Mouse (Mus musculus) kidney, embryonic 15.5 days (tissue): Measurements from ENCODE around the gene Layn. TPM values are rescaled to one million over a fixed set of nuclear protein-coding genes. Genes with fewer than 3 reads are reported as not detected.

Experiments
- ATAC-seq: fragments of 200-750 bp; cut with Nextera tagmentation; replicated peaks from 2 replicates; pipeline ENCODE4 v1.8.0; 2017; ENCODE audit warnings: moderate TSS enrichment; ENCODE audit not compliant: low FRiP score
- H3K27ac ChIP-seq: fragments of 300-500 bp; sonication (generic); 2 replicates; pipeline ENCODE4 v1.5.1; 2015; ENCODE audit warnings: mild to moderate bottlenecking, inconsistent platforms
- H3K27me3 ChIP-seq: fragments of 300-500 bp; sonication (generic); 2 replicates; pipeline ENCODE4 v1.6.1; 2015; ENCODE audit warnings: inconsistent platforms
- H3K36me3 ChIP-seq: fragments of 300-500 bp; sonication (generic); 2 replicates; pipeline ENCODE4 v1.6.1; 2015; ENCODE audit warnings: inconsistent platforms
- H3K4me1 ChIP-seq: fragments of 300-500 bp; sonication (generic); 2 replicates; pipeline ENCODE4 v1.6.1; 2015; ENCODE audit warnings: inconsistent platforms
- H3K4me2 ChIP-seq: fragments of 300-500 bp; sonication (generic); 2 replicates; pipeline ENCODE4 v1.6.1; 2015; ENCODE audit warnings: moderate library complexity, mild to moderate bottlenecking, inconsistent platforms
- H3K4me3 ChIP-seq: fragments of 300-500 bp; sonication (generic); replicated peaks from 2 replicates; pipeline ENCODE4 v1.5.1; 2015; ENCODE audit warnings: mild to moderate bottlenecking, inconsistent platforms
- H3K9ac ChIP-seq: fragments of 300-500 bp; sonication (generic); 2 replicates; pipeline ENCODE4 v1.6.1; 2015; ENCODE audit warnings: mild to moderate bottlenecking, inconsistent platforms
- H3K9me3 ChIP-seq: fragments of 300-500 bp; sonication (generic); replicated peaks from 2 replicates; pipeline ENCODE4 v1.6.1; 2016; ENCODE audit warnings: inconsistent platforms
- WGBS: fragments of 180-500 bp; shearing (Covaris S2); methylation state at CpG from one replicate; pipeline ENCODE4 v1.1.7; 2015; ENCODE audit warnings: mixed read lengths; 5-methylcytosine and 5-hydroxymethylcytosine counted together
- polyA plus RNA-seq: library from polyadenylated mRNA; unstranded; fragments of >200 nt; fragmentation: Nextera tagmentation; extraction: Ambion mirVana; gene quantifications from 2 replicates; pipeline ENCODE4 v1.2.1, GENCODE M21; 2015

Layn gene
- 7.5 and 8.1 TPM in 2 replicates for polyA plus RNA-seq

DNA sequence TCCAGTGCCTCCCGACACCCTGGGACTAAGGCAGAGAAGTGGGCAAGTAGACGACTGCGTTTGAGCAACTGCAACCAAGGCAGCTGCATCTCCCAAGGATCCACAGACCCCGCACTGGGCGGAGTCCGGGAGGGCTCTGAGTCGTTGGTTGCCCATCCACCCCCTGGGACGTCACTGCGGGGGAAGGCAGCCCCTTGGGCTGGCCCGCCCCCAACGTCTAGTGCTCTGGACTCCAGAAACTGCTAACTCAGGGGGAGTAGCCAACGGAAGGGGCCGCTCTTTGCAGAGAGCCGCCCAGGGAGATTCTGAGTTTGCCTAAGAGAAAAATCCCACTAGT lies at the start of gene Layn:
TSS of gene Layn (minus strand) at position 116 of the 337 bp plus-strand sequence.
- H3K36me3 ChIP-seq = no peaks in the 10 kb centered on the region
- peak within 1 kb of the TSS; percentile 88 for H3K4me2 ChIP-seq
- peaks cover 14% of the 10 kb centered on the region for H3K4me1 ChIP-seq
- no peaks in the 10 kb centered on the region for H3K27me3 ChIP-seq
- H3K9ac ChIP-seq = peak within 1 kb of the TSS; percentile 50
- WGBS = under 1% methylated on average over 14 of the region's 14 CpGs
- H3K9me3 ChIP-seq = no peaks in the 10 kb centered on the region
- peak within 1 kb of the TSS; percentile 57 for H3K4me3 ChIP-seq
- peak within 1 kb of the TSS; percentile 69 for H3K27ac ChIP-seq
- peak; percentile 98 for ATAC-seq

GRCm38 (mm10) chr9:51114767-51115166 lies 37.9 kb upstream of the Layn start:
- Histone ChIP-seq H3K9ac (no peak overlapping the region), H3K4me2 (no peak overlapping the region), H3K27ac (no peak overlapping the region), H3K4me3 (no peak overlapping the region), H3K9me3 (no peaks in the 10 kb centered on the region), H3K4me1 (no peaks in the 10 kb centered on the region), H3K27me3 (no peaks in the 10 kb centered on the region), H3K36me3 (no peaks in the 10 kb centered on the region)
- 80% methylated on average over 4 of the region's 4 CpGs for WGBS
- no peak for ATAC-seq

DNA sequence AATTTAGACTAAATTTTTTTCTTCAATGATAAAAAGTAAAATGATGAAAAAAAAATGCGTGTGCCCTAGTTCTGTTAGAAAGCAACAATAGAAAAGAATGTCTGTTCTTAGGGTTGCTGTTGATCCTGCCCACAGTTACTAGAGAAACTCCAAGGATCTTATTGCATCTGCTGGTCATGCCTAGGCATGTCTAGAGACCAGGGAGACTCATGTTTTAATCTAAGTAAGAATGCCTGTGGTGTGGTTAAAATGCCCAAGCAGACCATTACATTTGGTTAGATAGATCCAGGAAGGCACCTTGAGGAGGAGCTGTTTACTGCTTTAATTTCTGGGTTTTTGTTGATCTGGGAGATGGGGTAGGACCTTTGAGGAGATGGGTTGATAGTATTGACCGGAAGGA lies 28.9 kb upstream of the Layn start:
- Histone ChIP-seq H3K4me3 (no peak overlapping the region), H3K4me2 (no peak overlapping the region), H3K27ac (no peak overlapping the region), H3K4me1 (peaks cover 25% of the 10 kb centered on the region), H3K9ac (no peak overlapping the region), H3K36me3 (no peaks in the 10 kb centered on the region), H3K9me3 (no peaks in the 10 kb centered on the region), H3K27me3 (0 out of 2 replicates have a peak, but pooled peaks cover 8% of the 10 kb centered on the region)
- ATAC-seq = no peak
- 72% methylated on average over 2 of the region's 2 CpGs for WGBS

- no peaks in the 10 kb centered on the region for H3K36me3 ChIP-seq
- peak overlapping the region; percentile 55 for H3K9ac ChIP-seq
- peak overlapping the region; percentile 41; the same call in 1 of the 2 replicates for H3K27ac ChIP-seq
- peaks cover 25% of the 10 kb centered on the region for H3K4me1 ChIP-seq
- peak overlapping the region; percentile 100 for H3K4me2 ChIP-seq
- peak overlapping the region; percentile 62 for H3K4me3 ChIP-seq
- H3K9me3 ChIP-seq = no peaks in the 10 kb centered on the region
- ATAC-seq = peak; percentile 86
- H3K27me3 ChIP-seq = peaks cover 14% of the 10 kb centered on the region; the same call in 1 of the 2 replicates
- WGBS = 10% methylated on average over 30 of the region's 30 CpGs
Measured at GRCm38 (mm10) chr9:51103808-51104514, 27.1 kb upstream of the Layn start.

GRCm38 (mm10) chr9:51102963-51103807 lies 26.3 kb upstream of the Layn start:
- ATAC-seq = peak; percentile 72
- Histone ChIP-seq H3K9ac (peak overlapping the region; percentile 55), H3K4me1 (peaks cover 25% of the 10 kb centered on the region), H3K4me2 (peak overlapping the region; percentile 100), H3K36me3 (no peaks in the 10 kb centered on the region), H3K9me3 (no peaks in the 10 kb centered on the region), H3K4me3 (peak overlapping the region; percentile 62), H3K27ac (peak overlapping the region; percentile 41; the same call in 1 of the 2 replicates), H3K27me3 (peaks cover 14% of the 10 kb centered on the region; the same call in 1 of the 2 replicates)
- WGBS = 2% methylated on average over 44 of the region's 44 CpGs

DNA sequence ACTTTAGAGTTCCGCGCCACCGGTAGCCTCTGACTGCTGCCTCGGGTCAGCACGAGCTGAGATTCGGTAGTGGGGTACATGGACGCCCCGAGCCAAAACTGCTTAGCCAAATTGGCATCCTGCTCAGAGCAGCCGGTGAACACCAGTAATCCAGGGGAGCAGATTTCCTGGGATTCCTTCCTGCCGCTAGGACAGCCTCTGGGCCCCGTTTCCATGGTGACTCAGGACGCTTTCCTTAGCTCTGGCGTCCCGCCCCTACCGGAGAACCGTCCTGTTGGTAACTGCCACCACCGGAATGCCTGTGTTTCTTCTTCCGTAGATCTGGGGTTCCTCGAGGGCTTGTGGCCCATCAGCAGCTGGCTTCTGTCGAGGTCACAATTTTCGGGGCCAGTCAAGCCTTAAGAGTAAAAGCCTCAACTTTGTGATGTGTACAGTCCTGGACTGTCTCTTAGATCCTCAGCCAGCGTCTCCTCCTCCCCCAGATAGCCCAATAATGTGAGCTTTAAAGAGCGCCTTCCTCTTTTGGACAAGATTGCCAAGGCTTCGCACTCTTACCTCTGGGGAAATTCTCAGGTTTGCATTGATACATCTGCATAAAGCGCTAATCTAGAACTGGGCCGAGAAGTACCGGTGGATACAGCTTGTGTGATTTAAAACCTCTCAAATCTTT lies 25.0 kb upstream of the Layn start, which contains the start of gene 4833427G06Rik:
TSS of gene 4833427G06Rik (minus strand) at position 323 of the 670 bp plus-strand sequence.
- Histone ChIP-seq H3K4me3 (peak within 1 kb of the TSS; percentile 62), H3K36me3 (no peaks in the 10 kb centered on the region), H3K4me1 (peaks cover 25% of the 10 kb centered on the region), H3K9ac (no peak within 1 kb of the TSS), H3K9me3 (no peaks in the 10 kb centered on the region), H3K4me2 (peak within 1 kb of the TSS; percentile 100), H3K27me3 (peaks cover 14% of the 10 kb centered on the region; the same call in 1 of the 2 replicates), H3K27ac (no peak within 1 kb of the TSS)
- peak; percentile 60 for ATAC-seq
- 7% methylated on average over 27 of the region's 27 CpGs for WGBS

DNA sequence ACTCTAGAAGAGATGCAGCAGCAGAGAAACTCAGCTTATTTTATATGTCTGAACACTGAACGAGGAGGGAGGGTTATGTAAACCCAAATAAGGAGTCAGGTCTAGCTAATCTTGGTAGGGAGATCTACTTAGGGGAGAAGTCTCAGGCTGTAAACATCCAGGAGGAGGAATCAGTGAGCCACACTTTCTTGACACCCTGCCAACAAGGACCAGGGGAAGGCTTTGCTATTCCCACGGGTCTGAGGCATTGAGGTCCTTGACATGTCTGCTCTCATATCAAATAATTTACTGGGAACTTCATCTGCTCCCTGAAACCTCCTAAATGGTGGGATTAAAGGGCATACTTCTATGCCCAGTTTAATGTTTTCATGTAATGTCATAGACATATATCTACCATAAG lies 19.4 kb upstream of the Layn start:
- peaks cover under 1% of the 10 kb centered on the region; the same call in 1 of the 2 replicates for H3K4me1 ChIP-seq
- no peaks in the 10 kb centered on the region for H3K36me3 ChIP-seq
- H3K27ac ChIP-seq = no peak overlapping the region
- H3K9me3 ChIP-seq = no peaks in the 10 kb centered on the region
- no peak overlapping the region for H3K4me3 ChIP-seq
- peaks cover 5% of the 10 kb centered on the region; the same call in 1 of the 2 replicates for H3K27me3 ChIP-seq
- no peak overlapping the region for H3K9ac ChIP-seq
- ATAC-seq = no peak
- H3K4me2 ChIP-seq = no peak overlapping the region
- 48% methylated on average over 2 of the region's 2 CpGs for WGBS

- ATAC-seq = no peak
- no peak overlapping the region for H3K4me2 ChIP-seq
- H3K27ac ChIP-seq = no peak overlapping the region
- no peaks in the 10 kb centered on the region for H3K9me3 ChIP-seq
- WGBS = 77% methylated on average over 5 of the region's 5 CpGs
- no peaks in the 10 kb centered on the region for H3K27me3 ChIP-seq
- no peak overlapping the region for H3K4me3 ChIP-seq
- no peak overlapping the region for H3K9ac ChIP-seq
- H3K36me3 ChIP-seq = no peaks in the 10 kb centered on the region
- H3K4me1 ChIP-seq = no peaks in the 10 kb centered on the region
Measured at GRCm38 (mm10) chr9:51093697-51094096, 16.8 kb upstream of the Layn start.

- Histone ChIP-seq H3K4me1 (peaks cover 5% of the 10 kb centered on the region), H3K9ac (no peak overlapping the region), H3K36me3 (no peaks in the 10 kb centered on the region), H3K27me3 (no peaks in the 10 kb centered on the region), H3K27ac (no peak overlapping the region), H3K4me2 (no peak overlapping the region), H3K4me3 (no peak overlapping the region), H3K9me3 (no peaks in the 10 kb centered on the region)
- WGBS = 82% methylated on average over 5 of the region's 5 CpGs
- no peak for ATAC-seq
Measured at GRCm38 (mm10) chr9:51081614-51082013, 4.7 kb upstream of the Layn start.

DNA sequence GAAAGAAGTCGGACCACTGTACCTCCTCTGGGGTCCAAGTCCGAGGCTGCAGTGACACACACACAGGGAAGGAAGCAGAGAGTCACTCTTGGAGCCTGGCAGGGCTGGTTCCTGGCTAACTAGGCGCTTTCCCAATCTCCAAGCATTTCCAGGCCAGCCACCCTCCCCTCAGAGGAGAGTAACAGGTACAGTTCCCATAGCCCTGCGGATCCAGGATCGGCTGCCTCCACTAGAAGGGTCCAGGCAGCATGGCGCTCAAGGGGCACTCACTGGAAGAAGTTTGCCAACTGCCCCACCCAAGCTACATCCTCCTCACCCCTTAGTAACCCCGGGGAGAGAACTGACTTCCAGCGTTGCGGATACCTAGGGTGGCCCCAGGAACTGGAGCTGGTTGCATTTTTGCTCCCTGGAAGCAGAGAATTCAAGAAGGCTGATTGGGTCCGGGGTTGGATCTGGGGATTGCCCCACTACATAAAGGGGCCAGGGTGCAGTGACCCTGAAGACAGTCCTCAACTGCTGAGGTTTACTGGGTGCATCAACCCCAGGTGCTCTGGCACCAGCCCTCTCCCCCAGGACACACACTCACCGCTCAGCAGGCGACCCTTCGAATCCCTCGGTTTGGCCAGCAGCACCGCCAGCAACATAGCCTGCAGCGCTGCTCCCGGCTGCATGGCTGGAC lies 455 bp downstream of the Layn start:
- WGBS = under 1% methylated on average over 17 of the region's 17 CpGs

GRCm38 (mm10) chr9:51075780-51076179 lies 1.1 kb downstream of the Layn start:
- WGBS = 27% methylated on average over 3 of the region's 3 CpGs
- no peaks in the 10 kb centered on the region for H3K36me3 ChIP-seq
- ATAC-seq = 0 out of 2 replicates have a peak, but pooled peaks have one; percentile 34
- H3K9ac ChIP-seq = no peak overlapping the region
- peaks cover 14% of the 10 kb centered on the region for H3K4me1 ChIP-seq
- H3K9me3 ChIP-seq = no peaks in the 10 kb centered on the region
- peak overlapping the region; percentile 88 for H3K4me2 ChIP-seq
- peak overlapping the region; percentile 57 for H3K4me3 ChIP-seq
- H3K27me3 ChIP-seq = no peaks in the 10 kb centered on the region
- 0 out of 2 replicates have a peak overlapping the region, but pooled peaks have one; percentile 69 for H3K27ac ChIP-seq

More for the DNA sequence above, 455 bp downstream of the Layn start:
- no peaks in the 10 kb centered on the region for H3K36me3 ChIP-seq
- H3K27me3 ChIP-seq = no peaks in the 10 kb centered on the region
- H3K9me3 ChIP-seq = no peaks in the 10 kb centered on the region
- H3K4me3 ChIP-seq = peak overlapping the region; percentile 57
- peak overlapping the region; percentile 88 for H3K4me2 ChIP-seq
- peak overlapping the region; percentile 69; the same call in 1 of the 2 replicates for H3K27ac ChIP-seq
- peak; percentile 67 for ATAC-seq
- H3K4me1 ChIP-seq = peaks cover 14% of the 10 kb centered on the region
- peak overlapping the region; percentile 50 for H3K9ac ChIP-seq
